Mouse (Mus musculus) G1E (cell line): Measurements from ENCODE around the gene Gm42906.

Source experiments
- CTCF ChIP-seq: IDR thresholded peaks from 2 replicates; pipeline ENCODE4 v1.5.1; 2012; ENCODE audit warnings: low read depth, low read length, inconsistent platforms, mixed read lengths
- GATA1 ChIP-seq: IDR thresholded peaks from 2 replicates; pipeline ENCODE4 v1.6.1; 2012; ENCODE audit warnings: borderline replicate concordance, low read length, inconsistent platforms, mixed read lengths
- GATA2 ChIP-seq: IDR thresholded peaks from 2 replicates; pipeline ENCODE4 v1.6.1; 2012; ENCODE audit warnings: low read depth, low read length, inconsistent platforms, borderline replicate concordance
- POLR2AphosphoS5 ChIP-seq: IDR thresholded peaks from 2 replicates; pipeline ENCODE4 v1.6.1; 2012; ENCODE audit warnings: low read depth, low read length, inconsistent platforms; ENCODE audit not compliant: insufficient replicate concordance

GRCm38 (mm10) chr5:151135078-151135826, 292.7 kb downstream of the Gm42906 start:
- TF ChIP-seq CTCF, result no peak
- TF ChIP-seq GATA1, result no peak
- TF ChIP-seq POLR2AphosphoS5, result no peak
- TF ChIP-seq GATA2, result no peak
